Mouse (Mus musculus) liver, adult 2 months (tissue): ENCODE measurements around the gene Nmt1. TPM values are rescaled to one million over a fixed set of nuclear protein-coding genes. Genes with fewer than 3 reads are reported as not detected.

Experiments
- DNase-seq: peaks from one replicate; pipeline ENCODE4 v3.0.0-alpha.2; 2011; ENCODE audit warnings: low read depth, low spot score; ENCODE audit errors: extremely low read depth
- H3K27ac ChIP-seq: fragments of 200-500 bp; replicated peaks from 2 replicates; pipeline ENCODE4 v1.5.1; 2012; ENCODE audit warnings: low read depth, mild to moderate bottlenecking, control low read depth, inconsistent platforms, low read length; ENCODE audit not compliant: insufficient read depth
- H3K27me3 ChIP-seq: fragments of 200-500 bp; 2 replicates; pipeline ENCODE4 v1.6.1; 2012; ENCODE audit warnings: mild to moderate bottlenecking, moderate library complexity, low read length, inconsistent platforms; ENCODE audit not compliant: control insufficient read depth, insufficient read depth
- H3K36me3 ChIP-seq: fragments of 200-500 bp; 2 replicates; pipeline ENCODE4 v1.6.1; 2012; ENCODE audit warnings: low read length, inconsistent platforms; ENCODE audit not compliant: control insufficient read depth, insufficient read depth
- H3K4me1 ChIP-seq: fragments of 200-500 bp; 2 replicates; pipeline ENCODE4 v1.6.1; 2011; ENCODE audit warnings: low read length; ENCODE audit not compliant: control insufficient read depth, insufficient read depth
- H3K4me3 ChIP-seq: fragments of 200-500 bp; 2 replicates; pipeline ENCODE4 v1.5.1; 2011; ENCODE audit warnings: low read depth, mild to moderate bottlenecking, control low read depth, low read length, moderate library complexity; ENCODE audit not compliant: insufficient read depth
- H3K79me2 ChIP-seq: fragments of 200-500 bp; 2 replicates; pipeline ENCODE4 v1.6.1; 2012; ENCODE audit warnings: inconsistent platforms, mild to moderate bottlenecking, low read length, moderate library complexity; ENCODE audit not compliant: control insufficient read depth, insufficient read depth
- H3K9ac ChIP-seq: fragments of 200-500 bp; 2 replicates; pipeline ENCODE4 v1.6.1; 2012; ENCODE audit warnings: low read depth, mild to moderate bottlenecking, control low read depth, inconsistent platforms, low read length
- CTCF ChIP-seq: fragments of 200-500 bp; IDR thresholded peaks from 2 replicates; pipeline ENCODE4 v1.5.1; 2011; ENCODE audit warnings: low read depth, low read length, control low read depth
- POLR2A ChIP-seq: fragments of 200-500 bp; IDR thresholded peaks from 2 replicates; pipeline ENCODE4 v1.6.1; 2011; ENCODE audit warnings: low read length, control low read depth; ENCODE audit not compliant: insufficient read depth; ENCODE audit errors: extremely low read depth
- WGBS: fragments of 180-500 bp; shearing (Covaris S2); methylation state at CpG from one replicate; pipeline ENCODE4 v1.1.7; 2018; 5-methylcytosine and 5-hydroxymethylcytosine counted together
- polyA plus RNA-seq: library from polyadenylated mRNA; depleted of rRNA; stranded (reverse); fragments of >200 nt; gene quantifications from 2 replicates; pipeline ENCODE4 v1.2.3, GENCODE M21; 2012
- total RNA-seq: library from RNA; depleted of rRNA; stranded (reverse); fragments of >200 nt; gene quantifications from 2 replicates; pipeline ENCODE4 v1.2.3, GENCODE M21; 2014

The Nmt1 gene
- total and polyA plus RNA-seq, 2 experiments: 16.8 to 34.1 TPM

- 83% methylated on average over 7 of the region's 7 CpGs for WGBS
- H3K79me2 ChIP-seq: no peaks in the 10 kb centered on the region; the same call in 1 of the 2 replicates
- H3K27me3 ChIP-seq: no peaks in the 10 kb centered on the region
- no peak for TF ChIP-seq CTCF
- TF ChIP-seq POLR2A: no peak
- H3K4me3 ChIP-seq: no peak overlapping the region
- no peaks in the 10 kb centered on the region for H3K36me3 ChIP-seq
- no peak overlapping the region for H3K9ac ChIP-seq
- no peak overlapping the region for H3K27ac ChIP-seq
- H3K4me1 ChIP-seq: peaks cover 29% of the 10 kb centered on the region
- no peak for DNase-seq
Observed at GRCm38 (mm10) chr11:103008558-103008957, 19.4 kb upstream of the Nmt1 start.

- Histone ChIP-seq H3K27ac (no peak overlapping the region), H3K9ac (no peak overlapping the region), H3K36me3 (no peaks in the 10 kb centered on the region), H3K27me3 (no peaks in the 10 kb centered on the region), H3K4me3 (no peak overlapping the region), H3K4me1 (peaks cover 29% of the 10 kb centered on the region), H3K79me2 (no peaks in the 10 kb centered on the region; the same call in 1 of the 2 replicates)
- DNase-seq: no peak
- TF ChIP-seq POLR2A (no peak), CTCF (peak; percentile 58)
- WGBS: 82% methylated on average over 8 of the region's 8 CpGs
Observed at GRCm38 (mm10) chr11:103009208-103009607, 18.8 kb upstream of the Nmt1 start.

GRCm38 (mm10) chr11:103010454-103011205 is 17.4 kb upstream of the Nmt1 start:
- DNase-seq: peak; percentile 80
- peaks cover 29% of the 10 kb centered on the region for H3K4me1 ChIP-seq
- no peak for TF ChIP-seq POLR2A
- no peak for TF ChIP-seq CTCF
- WGBS: 28% methylated on average over 13 of the region's 13 CpGs
- H3K27me3 ChIP-seq: no peaks in the 10 kb centered on the region
- no peak overlapping the region; the same call in 1 of the 2 replicates for H3K9ac ChIP-seq
- H3K4me3 ChIP-seq: no peak overlapping the region
- peak overlapping the region; percentile 83 for H3K27ac ChIP-seq
- H3K79me2 ChIP-seq: no peaks in the 10 kb centered on the region
- H3K36me3 ChIP-seq: no peaks in the 10 kb centered on the region

- Histone ChIP-seq H3K79me2 (no peaks in the 10 kb centered on the region), H3K9ac (no peak overlapping the region), H3K36me3 (no peaks in the 10 kb centered on the region), H3K27ac (peak overlapping the region; percentile 83), H3K4me1 (peaks cover 33% of the 10 kb centered on the region), H3K27me3 (no peaks in the 10 kb centered on the region), H3K4me3 (no peak overlapping the region)
- peak; percentile 84 for DNase-seq
- WGBS: 37% methylated on average over 2 of the region's 2 CpGs
- TF ChIP-seq CTCF (no peak), POLR2A (no peak)
Observed at GRCm38 (mm10) chr11:103011206-103011497, 16.8 kb upstream of the Nmt1 start.

- H3K27me3 ChIP-seq: no peaks in the 10 kb centered on the region
- no peak for TF ChIP-seq CTCF
- TF ChIP-seq POLR2A: no peak
- peak; percentile 69 for DNase-seq
- peak overlapping the region; percentile 90 for H3K9ac ChIP-seq
- H3K27ac ChIP-seq: peak overlapping the region; percentile 99
- H3K4me1 ChIP-seq: peaks cover 14% of the 10 kb centered on the region
- H3K4me3 ChIP-seq: peak overlapping the region; percentile 85
- no peaks in the 10 kb centered on the region for H3K79me2 ChIP-seq
- peaks cover 9% of the 10 kb centered on the region; the same call in 1 of the 2 replicates for H3K36me3 ChIP-seq
- WGBS: 19% methylated on average over 27 of the region's 27 CpGs
Observed at GRCm38 (mm10) chr11:103015881-103016825, 11.8 kb upstream of the Nmt1 start.
